Mouse (Mus musculus): Measurements from ENCODE around the gene Asgr1. TPM values are rescaled to one million over a fixed set of nuclear protein-coding genes. Genes with fewer than 3 reads are reported as not detected.

The Asgr1 gene
- polyA plus RNA-seq, 1 experiment from 2014 or later, result 0.19 TPM

DNA sequence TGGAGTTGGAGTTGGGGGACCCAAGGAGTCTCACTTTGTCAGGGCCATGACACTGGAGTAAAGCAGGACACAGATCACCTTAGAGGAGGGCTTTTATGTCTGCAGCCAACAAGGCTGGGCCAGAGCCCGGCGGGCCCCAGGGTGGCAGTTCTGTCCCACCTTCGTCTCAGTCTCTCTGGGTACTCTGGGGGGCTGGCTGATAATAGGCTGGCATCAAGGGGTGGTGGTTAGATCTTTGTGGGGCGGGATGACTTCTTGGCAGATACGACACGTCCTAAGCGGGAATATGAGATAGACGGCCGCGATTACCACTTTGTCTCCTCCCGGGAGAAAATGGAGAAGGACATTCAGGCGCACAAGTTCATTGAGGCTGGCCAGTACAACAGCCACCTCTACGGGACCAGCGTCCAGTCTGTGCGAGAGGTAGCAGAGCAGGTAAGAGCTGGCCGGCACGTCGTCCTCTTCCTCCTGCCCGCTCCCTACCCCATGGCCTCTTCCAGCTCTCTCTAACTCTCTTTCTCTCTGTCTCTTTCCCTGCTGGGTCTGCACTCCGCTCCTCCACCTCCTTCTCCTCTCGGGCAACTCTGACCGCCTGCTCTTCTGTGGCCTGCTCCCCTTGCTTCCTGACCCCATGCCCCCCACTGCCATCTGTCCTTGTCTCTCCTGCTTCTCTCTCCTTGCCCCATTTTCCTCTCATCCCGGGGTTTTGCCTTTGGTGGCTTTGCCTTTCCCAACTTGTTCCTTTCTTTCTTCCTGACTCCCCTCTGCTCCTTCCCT lies 11.4 kb upstream of the Asgr1 start:
- no peak for ATAC-seq (ENCODE audit: insufficient number of reproducible peaks, low FRiP score)
- Histone ChIP-seq H3K27me3 (replicated peaks) (no peaks in the 10 kb centered on the region), H3K4me1 (replicated peaks) (no peaks in the 10 kb centered on the region), H3K9me3 (replicated peaks) (no peaks in the 10 kb centered on the region), H3K27ac (ENCODE audit: poor library complexity, severe bottlenecking) (no peak overlapping the region), H3K9ac (no peak overlapping the region), H3K4me3 (no peak overlapping the region), H3K36me3 (peaks cover 65% of the 10 kb centered on the region), H3K4me2 (no peak overlapping the region)
- 87% methylated on average over 23 of the region's 23 CpGs for WGBS

DNA sequence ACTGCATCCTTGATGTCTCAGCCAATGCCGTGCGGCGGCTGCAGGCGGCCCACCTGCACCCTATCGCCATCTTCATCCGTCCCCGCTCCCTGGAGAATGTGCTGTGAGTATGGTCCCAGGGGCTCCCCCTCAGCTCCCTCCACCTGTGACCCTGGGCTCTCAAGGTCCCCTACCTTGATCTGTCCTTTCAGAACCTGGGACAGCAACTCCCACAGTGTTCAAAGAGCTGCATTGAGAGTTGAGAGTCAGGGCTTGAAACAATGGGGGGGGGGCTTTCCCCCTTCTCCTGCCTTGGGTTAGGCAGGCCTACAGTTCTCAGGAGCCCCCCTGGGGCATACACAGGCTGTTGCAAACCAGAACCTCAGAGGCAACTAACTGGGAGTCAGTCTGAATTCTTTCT lies 10.2 kb upstream of the Asgr1 start:
- Histone ChIP-seq H3K4me3 (no peak overlapping the region), H3K4me1 (replicated peaks) (no peaks in the 10 kb centered on the region), H3K27me3 (replicated peaks) (no peaks in the 10 kb centered on the region), H3K4me2 (no peak overlapping the region), H3K9me3 (replicated peaks) (no peaks in the 10 kb centered on the region), H3K36me3 (peaks cover 57% of the 10 kb centered on the region), H3K27ac (ENCODE audit: poor library complexity, severe bottlenecking) (no peak overlapping the region), H3K9ac (no peak overlapping the region)
- WGBS, result 84% methylated on average over 7 of the region's 7 CpGs
- ATAC-seq (ENCODE audit: insufficient number of reproducible peaks, low FRiP score), result no peak

DNA sequence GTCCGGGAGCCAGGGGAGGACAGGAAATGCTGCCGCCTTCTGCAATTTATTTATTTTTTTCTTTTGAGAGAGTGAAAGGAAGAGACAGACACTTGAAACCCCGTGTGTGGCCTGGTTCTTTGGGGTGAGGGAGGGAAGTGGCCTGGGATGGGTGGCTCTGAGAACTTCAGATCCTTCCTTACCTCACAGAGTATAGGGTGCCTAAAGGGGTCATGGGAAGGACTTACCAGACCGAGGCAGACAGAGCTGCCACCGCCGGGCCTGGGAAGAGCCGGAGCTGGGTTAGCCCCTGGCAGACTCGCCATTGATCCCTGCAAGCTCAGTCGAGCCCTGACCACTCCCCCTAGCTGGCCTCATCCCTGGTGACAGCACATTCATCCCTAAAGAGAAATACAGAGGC lies 8.4 kb upstream of the Asgr1 start:
- no peak for ATAC-seq (ENCODE audit: insufficient number of reproducible peaks, low FRiP score)
- 41% methylated on average over 9 of the region's 9 CpGs for WGBS

DNA sequence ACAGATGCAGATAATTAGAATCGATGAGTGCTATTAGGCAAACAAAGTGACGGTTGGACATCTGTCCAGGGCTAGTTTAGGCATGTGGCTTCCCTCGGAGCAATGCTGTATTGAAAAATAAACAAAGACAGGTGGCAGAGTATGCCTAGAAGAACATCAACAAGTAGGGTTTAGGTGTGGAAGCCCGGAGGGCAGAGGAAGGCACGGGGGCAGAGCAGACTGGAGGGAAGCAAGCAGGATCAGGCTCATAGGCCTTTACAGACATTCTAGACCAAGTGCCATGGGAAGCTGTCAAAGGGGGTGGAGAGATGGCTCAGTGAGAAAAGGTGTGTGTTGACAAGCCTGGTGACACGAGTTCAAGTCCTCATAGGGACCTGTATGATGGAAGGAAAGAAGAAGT lies 4.5 kb upstream of the Asgr1 start:
- H3K4me1 ChIP-seq (replicated peaks), result no peaks in the 10 kb centered on the region
- peaks cover 7% of the 10 kb centered on the region for H3K36me3 ChIP-seq
- no peak for ATAC-seq (ENCODE audit: insufficient number of reproducible peaks, low FRiP score)
- H3K9me3 ChIP-seq (replicated peaks), result no peaks in the 10 kb centered on the region
- peaks cover 14% of the 10 kb centered on the region for H3K27me3 ChIP-seq (replicated peaks)
- 76% methylated on average over 6 of the region's 6 CpGs for WGBS
- no peak overlapping the region for H3K9ac ChIP-seq
- no peak overlapping the region for H3K4me2 ChIP-seq
- no peak overlapping the region for H3K4me3 ChIP-seq
- no peak overlapping the region for H3K27ac ChIP-seq (ENCODE audit: poor library complexity, severe bottlenecking)

More for the DNA sequence above, 8.4 kb upstream of the Asgr1 start:
- H3K4me2 ChIP-seq, result no peak overlapping the region
- H3K27ac ChIP-seq (ENCODE audit: poor library complexity, severe bottlenecking), result no peak overlapping the region
- no peaks in the 10 kb centered on the region for H3K27me3 ChIP-seq (replicated peaks)
- peaks cover 44% of the 10 kb centered on the region for H3K36me3 ChIP-seq
- H3K9me3 ChIP-seq (replicated peaks), result no peaks in the 10 kb centered on the region
- H3K4me1 ChIP-seq (replicated peaks), result no peaks in the 10 kb centered on the region
- H3K9ac ChIP-seq, result no peak overlapping the region
- H3K4me3 ChIP-seq, result no peak overlapping the region

DNA sequence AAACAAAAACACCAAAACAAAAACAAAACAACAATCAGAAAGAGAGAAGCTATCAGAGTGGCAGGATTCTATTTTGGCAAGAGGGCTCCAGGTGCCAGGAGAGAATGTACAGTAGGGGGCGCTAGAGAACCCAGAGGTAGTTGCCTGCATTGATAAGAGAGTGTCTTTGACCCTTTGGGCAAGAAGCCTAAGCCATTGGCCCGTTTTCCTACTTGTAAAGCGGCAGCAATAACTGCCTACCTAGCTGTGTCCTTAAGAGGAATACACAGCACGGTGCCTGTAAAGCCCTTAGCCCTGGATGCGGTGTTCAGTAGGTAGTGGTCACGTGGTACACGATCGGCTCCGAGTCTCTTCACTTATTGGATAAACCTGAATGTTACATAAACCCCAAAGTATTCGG lies 4.1 kb upstream of the Asgr1 start:
- Histone ChIP-seq H3K27me3 (replicated peaks) (peaks cover 17% of the 10 kb centered on the region), H3K4me1 (replicated peaks) (no peaks in the 10 kb centered on the region), H3K9ac (no peak overlapping the region), H3K4me2 (no peak overlapping the region), H3K27ac (ENCODE audit: poor library complexity, severe bottlenecking) (no peak overlapping the region), H3K36me3 (peaks cover 3% of the 10 kb centered on the region), H3K4me3 (no peak overlapping the region), H3K9me3 (replicated peaks) (no peaks in the 10 kb centered on the region)
- 47% methylated on average over 10 of the region's 10 CpGs for WGBS
- ATAC-seq (ENCODE audit: insufficient number of reproducible peaks, low FRiP score), result no peak

DNA sequence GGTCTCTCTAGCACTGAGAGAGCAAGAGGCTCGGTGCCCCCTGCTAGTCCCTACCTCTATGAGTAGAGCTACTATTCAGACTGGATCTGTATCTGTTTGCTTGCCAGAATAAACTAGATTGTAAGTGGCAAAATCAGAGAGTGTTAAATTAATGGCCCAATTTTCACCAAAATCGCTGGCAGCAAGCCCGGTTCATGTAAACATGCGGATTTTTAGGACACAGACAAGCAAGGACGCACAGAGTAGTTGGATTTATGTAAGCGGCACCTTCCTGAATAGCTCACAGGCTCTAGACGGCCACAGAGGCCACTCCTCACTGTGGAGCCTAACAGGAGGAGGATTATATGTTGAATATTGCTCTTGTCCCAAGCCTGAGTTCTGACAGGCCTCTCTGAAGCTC lies 729 bp upstream of the Asgr1 start:
- ATAC-seq (ENCODE audit: insufficient number of reproducible peaks, low FRiP score), result no peak
- WGBS, result 65% methylated on average over 7 of the region's 7 CpGs
- no peak overlapping the region for H3K27ac ChIP-seq (ENCODE audit: poor library complexity, severe bottlenecking)
- no peaks in the 10 kb centered on the region for H3K36me3 ChIP-seq
- H3K4me3 ChIP-seq, result no peak overlapping the region
- peaks cover 33% of the 10 kb centered on the region for H3K27me3 ChIP-seq (replicated peaks)
- H3K4me2 ChIP-seq, result no peak overlapping the region
- H3K9me3 ChIP-seq (replicated peaks), result no peaks in the 10 kb centered on the region
- no peak overlapping the region for H3K9ac ChIP-seq
- H3K4me1 ChIP-seq (replicated peaks), result no peaks in the 10 kb centered on the region; the same call in 1 of the 2 replicates

DNA sequence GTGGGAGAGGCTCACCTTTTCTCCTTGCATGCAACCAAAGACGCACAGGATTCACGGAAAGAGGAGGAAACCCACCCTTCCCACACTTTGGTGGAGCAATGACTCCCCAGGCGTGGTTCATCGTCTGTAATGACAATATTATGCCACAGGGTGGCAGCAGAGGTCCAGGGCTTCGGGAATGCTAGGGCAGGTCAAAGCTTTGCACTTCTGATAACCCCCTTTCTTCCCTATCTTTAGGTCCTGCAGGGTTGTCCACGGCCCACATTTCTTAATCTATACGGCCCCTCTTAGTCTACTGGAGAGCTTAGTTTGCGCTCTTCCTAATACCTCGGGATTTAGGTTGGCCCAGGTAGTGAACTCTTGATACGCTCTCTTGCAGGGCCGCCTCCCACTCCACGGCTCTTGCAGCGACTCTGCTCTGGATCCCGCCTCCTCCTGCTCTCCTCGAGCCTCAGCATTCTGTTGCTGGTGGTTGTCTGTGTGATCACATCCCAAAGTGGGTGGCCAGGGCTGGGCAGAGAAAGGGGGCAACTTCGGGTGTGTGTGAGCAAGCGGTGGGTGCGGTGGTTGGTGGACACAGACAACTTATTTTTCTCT lies 1.8 kb downstream of the Asgr1 start:
- peak overlapping the region; percentile 45 for H3K4me2 ChIP-seq
- peaks cover 33% of the 10 kb centered on the region for H3K27me3 ChIP-seq (replicated peaks)
- no peak overlapping the region for H3K9ac ChIP-seq
- 23% methylated on average over 18 of the region's 18 CpGs for WGBS
- H3K36me3 ChIP-seq, result no peaks in the 10 kb centered on the region
- peaks cover 10% of the 10 kb centered on the region; the same call in 1 of the 2 replicates for H3K4me1 ChIP-seq (replicated peaks)
- H3K9me3 ChIP-seq (replicated peaks), result no peaks in the 10 kb centered on the region
- no peak overlapping the region for H3K27ac ChIP-seq (ENCODE audit: poor library complexity, severe bottlenecking)
- 0 out of 2 replicates have a peak overlapping the region, but pooled peaks have one; percentile 2 for H3K4me3 ChIP-seq
- peak; percentile 28; the same call in 1 of the 2 replicates for ATAC-seq (ENCODE audit: insufficient number of reproducible peaks, low FRiP score)

DNA sequence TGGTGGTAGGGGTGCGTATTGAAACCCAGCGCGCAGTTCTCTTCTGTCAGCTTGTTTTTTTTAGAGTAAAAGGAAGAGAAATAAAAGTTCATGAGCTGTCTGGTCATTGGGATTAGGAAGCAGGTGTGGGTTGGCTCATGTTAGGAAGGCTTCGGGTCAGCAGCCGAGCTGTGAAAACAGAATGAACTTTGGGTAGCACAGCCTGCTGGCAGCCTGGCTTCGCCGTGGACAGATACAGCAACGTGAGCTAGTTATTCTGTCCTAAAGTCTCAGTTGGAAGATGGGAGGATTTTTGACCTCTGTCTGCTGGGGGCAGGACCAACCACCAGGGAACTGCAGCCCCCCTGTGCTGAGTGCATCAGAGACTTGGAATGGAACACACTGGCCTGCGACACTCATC lies 3.9 kb downstream of the Asgr1 start:
- no peak overlapping the region for H3K9ac ChIP-seq
- peaks cover 10% of the 10 kb centered on the region; the same call in 1 of the 2 replicates for H3K4me1 ChIP-seq (replicated peaks)
- H3K4me2 ChIP-seq, result no peak overlapping the region
- peaks cover 22% of the 10 kb centered on the region for H3K27me3 ChIP-seq (replicated peaks)
- ATAC-seq (ENCODE audit: insufficient number of reproducible peaks, low FRiP score), result no peak
- no peak overlapping the region for H3K27ac ChIP-seq (ENCODE audit: poor library complexity, severe bottlenecking)
- no peaks in the 10 kb centered on the region for H3K36me3 ChIP-seq
- peaks cover 3% of the 10 kb centered on the region; the same call in 1 of the 2 replicates for H3K9me3 ChIP-seq (replicated peaks)
- no peak overlapping the region for H3K4me3 ChIP-seq
- WGBS, result 86% methylated on average over 9 of the region's 9 CpGs

DNA sequence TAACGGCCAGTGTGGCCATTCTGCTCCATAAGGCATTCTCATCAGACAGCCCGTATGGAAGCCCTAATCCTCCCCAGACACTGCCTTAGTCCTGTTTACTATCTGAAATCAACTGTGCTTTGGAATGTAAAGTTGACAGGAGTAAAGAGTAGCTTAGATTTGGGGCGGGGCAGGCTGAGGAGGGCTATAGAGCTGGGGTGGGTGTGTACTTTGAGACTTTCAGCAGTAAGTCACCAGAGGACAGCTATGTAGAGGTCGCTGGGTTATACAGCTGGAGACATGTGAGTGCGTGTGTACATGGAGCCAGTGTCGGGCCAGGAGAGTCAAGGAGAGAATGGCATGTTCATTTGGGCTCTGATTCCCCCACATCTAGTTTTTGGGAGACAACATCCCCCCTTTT lies 6.0 kb downstream of the Asgr1 start:
- no peak for ATAC-seq (ENCODE audit: insufficient number of reproducible peaks, low FRiP score)
- no peak overlapping the region for H3K4me3 ChIP-seq
- 37% methylated on average over 6 of the region's 6 CpGs for WGBS
- H3K4me1 ChIP-seq (replicated peaks), result peaks cover 10% of the 10 kb centered on the region; the same call in 1 of the 2 replicates
- no peak overlapping the region for H3K27ac ChIP-seq (ENCODE audit: poor library complexity, severe bottlenecking)
- peaks cover 14% of the 10 kb centered on the region for H3K27me3 ChIP-seq (replicated peaks)
- H3K36me3 ChIP-seq, result no peaks in the 10 kb centered on the region
- no peak overlapping the region for H3K4me2 ChIP-seq
- H3K9ac ChIP-seq, result no peak overlapping the region
- H3K9me3 ChIP-seq (replicated peaks), result peaks cover 7% of the 10 kb centered on the region

DNA sequence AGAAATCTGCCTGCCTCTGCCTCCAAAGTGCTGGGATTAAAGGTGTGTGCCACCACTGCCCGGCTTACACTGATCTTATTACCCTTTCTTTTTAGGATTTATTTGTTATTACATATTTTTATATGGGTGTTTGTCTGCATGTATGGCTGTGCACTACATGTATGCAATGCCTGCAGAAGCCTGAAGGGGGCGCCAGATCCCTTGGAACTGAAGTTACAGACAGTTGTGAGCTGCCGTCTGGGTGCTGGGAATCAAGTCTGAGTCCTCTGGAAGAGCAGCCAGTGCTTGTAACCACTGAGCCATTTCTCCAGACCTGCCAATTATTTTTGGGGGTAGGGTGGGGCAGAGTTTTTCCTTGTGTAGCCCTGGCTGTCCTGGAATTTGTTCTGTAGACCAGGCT lies 9.2 kb downstream of the Asgr1 start:
- no peak for ATAC-seq (ENCODE audit: insufficient number of reproducible peaks, low FRiP score)
- WGBS, result 64% methylated on average over 3 of the region's 3 CpGs
- Histone ChIP-seq H3K27me3 (replicated peaks) (no peaks in the 10 kb centered on the region), H3K4me3 (no peak overlapping the region), H3K4me2 (no peak overlapping the region), H3K27ac (ENCODE audit: poor library complexity, severe bottlenecking) (no peak overlapping the region), H3K36me3 (no peaks in the 10 kb centered on the region), H3K9me3 (replicated peaks) (peaks cover 7% of the 10 kb centered on the region), H3K4me1 (replicated peaks) (peaks cover 29% of the 10 kb centered on the region), H3K9ac (no peak overlapping the region)

DNA sequence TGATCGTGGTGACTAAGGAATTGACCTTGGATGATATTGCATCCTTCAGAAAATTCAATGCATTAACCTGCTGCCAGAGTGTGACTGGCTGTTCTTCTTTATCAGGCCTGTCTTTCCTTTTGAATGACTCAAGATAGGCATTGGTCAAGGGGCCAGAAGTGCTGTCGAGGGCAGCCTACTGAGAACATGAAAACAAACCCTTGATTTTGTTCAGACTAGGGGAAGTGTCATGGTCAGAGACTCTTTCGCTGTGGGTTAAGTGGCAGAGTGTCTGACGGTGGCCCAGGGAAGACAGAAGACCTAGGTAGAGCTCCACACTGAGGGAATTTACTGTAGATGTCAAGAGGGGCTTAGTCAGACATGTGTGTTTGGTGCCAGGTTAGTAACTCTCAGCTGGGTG lies 12.8 kb downstream of the Asgr1 start:
- Histone ChIP-seq H3K9me3 (replicated peaks) (peaks cover 7% of the 10 kb centered on the region), H3K4me1 (replicated peaks) (peaks cover 19% of the 10 kb centered on the region), H3K27me3 (replicated peaks) (no peaks in the 10 kb centered on the region), H3K4me3 (no peak overlapping the region), H3K4me2 (no peak overlapping the region), H3K36me3 (no peaks in the 10 kb centered on the region), H3K9ac (no peak overlapping the region), H3K27ac (ENCODE audit: poor library complexity, severe bottlenecking) (no peak overlapping the region)
- no peak for ATAC-seq (ENCODE audit: insufficient number of reproducible peaks, low FRiP score)
- WGBS, result 27% methylated on average over 4 of the region's 4 CpGs
